Mouse (Mus musculus) B cell, adult 2 months (primary cell): Measurements from ENCODE around the gene Aldoart2.
"Not testable (repeated sequence)": the region's sequence is repeated elsewhere in the genome, so short reads cannot be mapped to it uniquely, and the experiment has no call there.

ENCODE experiments used
- DNase-seq, 2 experiments: peaks; one replicate each; pipeline ENCODE4 v3.0.0; 2022

Gene Aldoart2

GRCm38 (mm10) chr12:55586936-55587335, 21.9 kb downstream of the Aldoart2 start:
- DNase-seq, result not testable (repeated sequence)

DNA sequence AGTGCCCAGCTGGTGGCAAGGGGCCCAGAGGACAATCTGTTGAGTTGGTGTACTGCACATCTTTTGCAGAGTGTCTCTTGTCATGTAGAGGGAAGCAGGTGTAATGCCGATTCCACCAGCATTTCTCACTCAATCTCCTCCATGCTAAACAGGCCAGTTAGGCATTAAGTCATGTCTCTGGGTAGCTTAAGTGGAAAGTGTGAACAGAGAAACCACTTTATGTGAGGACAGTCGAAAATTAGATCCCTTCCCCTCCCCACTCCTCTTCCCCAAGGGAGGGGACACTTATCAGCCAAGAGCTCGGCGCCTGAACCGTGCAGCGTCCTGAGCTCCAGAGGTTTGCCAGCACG, 33.5 kb downstream of the Aldoart2 start:
- DNase-seq, result no peak

DNA sequence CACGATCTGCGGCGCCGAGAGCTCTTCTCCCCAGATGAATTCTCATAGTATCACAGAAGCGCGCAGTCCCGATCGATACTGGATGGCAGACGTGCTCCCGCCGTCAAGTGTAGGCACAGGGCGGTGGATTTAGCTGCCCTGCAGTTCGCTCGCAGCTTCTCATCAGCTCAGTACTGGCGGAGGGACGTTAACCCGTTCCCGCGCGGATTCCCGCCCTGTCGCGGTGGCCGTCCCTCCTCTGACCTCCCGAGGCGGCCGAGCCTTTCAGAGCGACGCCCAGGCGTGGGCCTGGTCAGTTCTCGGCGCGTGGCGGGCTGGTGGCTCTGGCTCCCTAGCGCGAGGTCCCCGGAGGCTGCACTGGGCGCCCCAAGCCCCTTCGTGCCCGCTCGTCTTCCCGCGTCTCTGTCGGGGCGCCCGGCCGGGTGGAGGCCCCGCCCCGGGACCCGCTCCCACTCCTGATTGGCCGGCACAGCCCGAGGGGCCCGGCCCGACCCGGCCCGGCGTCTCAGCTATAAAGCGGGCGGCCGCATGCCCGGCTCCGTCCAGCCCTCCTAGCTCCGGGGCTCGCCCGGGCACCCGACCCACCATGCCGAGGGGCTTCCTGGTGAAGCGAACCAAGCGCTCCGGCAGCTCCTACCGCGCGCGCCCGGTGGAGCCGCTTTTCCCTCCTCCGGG, 34.0 kb downstream of the Aldoart2 start, which contains the start of gene Insm2:
TSS of gene Insm2 (plus strand) at position 541 of the 675 bp plus-strand sequence.
- DNase-seq, result peak in 1 of 2 experiments; percentile 2

DNA sequence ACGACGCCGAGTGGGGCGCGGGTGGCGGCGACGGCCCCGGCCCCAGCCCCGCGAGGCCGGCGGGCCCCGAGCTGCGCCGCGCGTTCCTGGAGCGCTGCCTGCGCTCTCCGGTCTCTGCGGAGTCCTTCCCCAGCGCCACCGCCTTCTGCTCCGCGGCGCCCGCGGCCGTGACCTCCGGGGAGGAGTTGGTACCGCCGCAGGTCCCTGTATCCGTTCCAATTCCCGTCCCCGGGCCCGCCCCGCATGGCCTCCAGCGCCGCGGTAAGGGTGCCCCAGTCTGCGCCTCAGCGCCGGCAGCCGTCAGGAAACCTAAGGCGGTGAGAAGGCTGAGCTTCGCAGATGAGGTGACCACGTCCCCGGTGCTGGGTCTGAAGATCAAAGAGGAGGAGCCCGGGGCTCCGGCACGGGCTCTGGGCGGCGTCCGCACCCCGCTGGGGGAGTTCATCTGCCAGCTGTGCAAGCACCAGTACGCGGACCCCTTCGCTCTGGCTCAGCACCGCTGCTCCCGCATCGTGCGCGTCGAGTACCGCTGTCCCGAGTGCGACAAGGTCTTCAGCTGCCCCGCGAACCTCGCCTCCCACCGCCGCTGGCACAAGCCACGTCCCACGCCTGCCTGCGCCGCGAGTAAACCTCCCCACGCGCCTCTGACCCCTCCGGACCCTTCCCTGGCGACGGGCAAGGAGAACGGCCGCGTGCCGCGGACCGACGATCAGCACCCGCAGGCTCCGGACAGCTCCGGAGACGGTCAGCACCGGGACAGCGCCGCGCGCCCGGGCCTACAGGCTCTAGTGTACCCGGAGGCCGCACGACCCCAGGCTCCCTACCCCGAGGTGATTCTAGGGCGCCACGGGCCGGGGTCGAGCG, 34.8 kb downstream of the Aldoart2 start:
- DNase-seq, result peak; percentile 37 to 44

- no peak for DNase-seq
Measured at GRCm38 (mm10) chr12:55600503-55600994, 35.5 kb downstream of the Aldoart2 start.

- no peak for DNase-seq
Measured at GRCm38 (mm10) chr12:55604411-55604810, 39.4 kb downstream of the Aldoart2 start.

DNA sequence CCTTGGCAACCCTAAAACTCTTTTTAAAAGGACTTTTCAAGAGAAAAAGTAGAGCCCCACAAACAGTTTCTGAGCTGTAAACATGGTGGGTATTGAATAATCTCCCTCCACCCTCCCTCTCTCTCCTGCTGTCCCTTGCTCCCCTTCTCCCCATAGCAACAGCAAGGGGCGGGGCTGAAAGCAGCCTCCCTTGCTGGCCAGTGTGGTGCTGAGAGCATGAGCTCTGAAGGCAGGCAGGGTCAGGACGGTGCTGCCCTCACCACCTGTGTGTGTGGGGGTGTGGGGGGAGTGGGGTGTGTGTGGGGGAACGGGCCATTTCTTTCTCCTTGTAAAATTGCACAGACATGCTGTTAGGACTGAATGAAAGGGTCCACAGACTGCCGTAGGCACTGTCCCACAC, 42.9 kb downstream of the Aldoart2 start:
- no peak for DNase-seq

GRCm38 (mm10) chr12:55610812-55611211, 45.8 kb downstream of the Aldoart2 start:
- DNase-seq, result no peak
